Mouse (Mus musculus): ENCODE measurements around the gene Epha6.

The Epha6 gene

DNA sequence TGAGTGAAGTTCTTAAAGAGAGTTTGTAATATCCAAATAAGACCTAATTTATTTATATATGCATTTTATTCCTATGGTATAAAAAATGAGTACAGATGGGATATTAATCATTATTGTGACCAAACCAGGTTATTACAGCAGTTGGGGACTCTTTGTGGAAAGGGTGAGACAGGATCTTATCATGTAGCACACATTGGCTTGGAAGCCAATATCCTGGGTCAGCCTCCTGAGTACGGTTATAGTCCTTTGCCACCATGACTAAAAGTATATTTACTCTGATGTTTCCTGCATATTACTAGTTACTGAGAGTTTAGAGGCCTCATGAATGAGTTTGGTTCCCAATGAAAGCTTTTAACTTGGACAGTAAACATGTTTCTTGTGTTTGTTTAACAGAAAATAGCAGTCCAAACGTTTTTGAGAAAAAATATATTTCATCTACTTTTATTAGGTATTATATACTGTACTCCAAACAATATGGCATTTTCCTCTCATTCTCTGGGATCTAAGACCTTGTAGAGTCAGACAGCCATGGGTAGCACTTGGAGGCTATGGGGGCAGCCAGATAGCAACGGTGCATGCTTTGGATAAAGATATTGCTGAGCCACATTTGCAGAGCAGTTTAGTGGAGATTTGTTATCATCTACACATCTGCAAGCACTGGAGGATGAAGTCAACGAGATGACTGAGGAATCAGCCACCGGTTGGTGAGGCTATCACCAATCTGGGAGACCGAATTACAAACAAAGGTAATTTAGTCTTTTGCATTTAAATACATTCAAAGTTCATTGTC lies 340.4 kb downstream of the Epha6 start:
- DNase-seq (ENCODE audit: low spot score in 2 of 2) = no peak

DNA sequence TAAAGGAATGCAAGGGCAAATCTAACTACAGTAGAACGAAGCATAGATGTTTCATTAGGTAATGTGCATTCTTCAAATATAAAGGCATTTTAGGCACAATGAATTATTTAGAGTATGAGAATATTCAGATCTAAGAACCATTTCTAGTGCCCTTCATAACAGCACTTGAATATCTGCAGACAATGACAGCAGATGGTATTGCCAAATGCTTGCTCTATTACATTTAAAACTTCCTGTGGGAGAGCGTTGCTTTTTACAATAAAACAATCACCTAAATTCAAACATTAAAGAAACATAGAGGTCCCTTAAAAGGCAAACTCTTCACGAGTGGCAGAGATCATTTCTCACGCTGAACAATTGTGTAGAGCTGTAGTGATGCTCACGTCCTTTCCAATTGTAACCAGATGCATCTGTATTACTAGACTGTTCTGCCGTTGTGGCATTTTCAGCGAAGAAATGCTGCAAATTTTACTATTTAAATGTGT lies 347.1 kb downstream of the Epha6 start:
- no peak for DNase-seq (ENCODE audit: low spot score in 2 of 2)

DNA sequence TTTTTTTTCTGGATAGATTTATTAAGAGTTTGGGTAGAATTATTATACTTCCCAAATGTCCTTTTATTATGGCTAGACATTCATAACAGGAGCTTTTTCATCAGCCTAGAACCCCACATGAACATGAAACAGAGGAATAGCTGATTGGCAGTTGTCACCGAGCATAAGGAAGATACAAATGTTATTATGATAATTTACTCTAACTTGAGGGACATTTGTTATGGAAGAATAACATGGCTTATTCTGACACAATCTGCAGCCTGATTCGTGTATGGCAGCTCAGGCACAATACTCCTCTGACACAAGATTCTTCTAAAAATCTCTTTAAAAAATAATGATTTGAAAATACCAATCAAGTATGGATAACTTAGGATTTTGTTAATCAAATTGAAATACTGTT lies 347.7 kb downstream of the Epha6 start:
- no peak for DNase-seq (ENCODE audit: low spot score in 2 of 2)

DNA sequence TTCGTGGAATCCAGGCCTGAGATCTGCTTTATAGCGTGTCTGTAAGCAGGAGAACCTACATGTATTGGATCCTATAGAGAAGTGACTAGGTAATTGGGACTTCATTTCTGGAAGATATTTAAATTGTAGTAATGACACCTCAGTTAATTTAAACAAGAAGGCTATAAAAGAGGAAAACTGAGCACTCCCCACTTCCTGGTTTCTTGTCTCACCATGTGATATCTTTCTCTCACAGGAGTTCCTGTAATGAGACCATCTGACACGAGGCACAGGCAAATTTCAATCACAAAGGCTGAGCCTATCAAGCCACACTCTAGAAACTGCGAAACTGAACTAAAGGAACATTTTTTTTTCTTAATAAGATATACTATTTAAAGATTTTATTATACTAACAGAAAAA lies 348.3 kb downstream of the Epha6 start:
- no peak for DNase-seq (ENCODE audit: low spot score in 2 of 2)

DNA sequence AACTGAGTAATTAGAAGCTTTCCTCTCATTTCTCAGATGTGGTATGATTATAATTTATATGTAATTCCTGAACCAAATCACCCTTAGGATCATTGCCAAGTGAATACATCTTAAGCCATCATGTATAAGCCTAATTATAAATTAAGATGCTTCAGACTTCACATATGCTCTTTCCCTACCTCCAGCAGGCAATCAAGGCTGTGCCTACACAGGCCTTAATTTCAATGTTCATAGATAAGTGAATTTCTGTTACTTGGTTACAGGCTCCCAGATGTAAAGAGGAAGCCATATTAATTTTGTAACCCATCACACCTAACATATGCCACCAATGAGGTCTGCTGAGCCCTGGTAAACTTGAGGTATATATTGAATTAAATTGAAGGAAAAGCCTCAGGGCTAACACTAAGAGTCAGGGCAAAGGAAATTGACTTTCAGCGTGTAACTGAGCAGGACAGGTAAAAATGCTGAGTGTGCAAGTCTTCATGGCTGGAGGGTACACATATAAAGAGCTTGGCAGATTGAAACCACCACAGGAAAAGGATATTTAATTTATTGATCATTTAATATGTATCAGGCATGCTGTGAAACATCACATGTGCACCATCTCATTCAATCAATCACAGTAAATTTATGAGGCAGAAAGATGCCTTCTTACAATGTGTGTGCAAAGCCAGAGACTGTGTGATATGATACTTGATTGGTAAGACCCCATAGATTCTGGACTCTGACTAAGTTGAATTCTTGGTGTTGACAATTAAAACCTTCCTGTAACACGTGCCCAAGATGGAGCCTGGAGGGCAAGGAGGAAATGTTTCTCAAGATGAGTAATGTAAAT lies 365.8 kb downstream of the Epha6 start:
- no peak for DNase-seq (ENCODE audit: low spot score in 2 of 2)

DNA sequence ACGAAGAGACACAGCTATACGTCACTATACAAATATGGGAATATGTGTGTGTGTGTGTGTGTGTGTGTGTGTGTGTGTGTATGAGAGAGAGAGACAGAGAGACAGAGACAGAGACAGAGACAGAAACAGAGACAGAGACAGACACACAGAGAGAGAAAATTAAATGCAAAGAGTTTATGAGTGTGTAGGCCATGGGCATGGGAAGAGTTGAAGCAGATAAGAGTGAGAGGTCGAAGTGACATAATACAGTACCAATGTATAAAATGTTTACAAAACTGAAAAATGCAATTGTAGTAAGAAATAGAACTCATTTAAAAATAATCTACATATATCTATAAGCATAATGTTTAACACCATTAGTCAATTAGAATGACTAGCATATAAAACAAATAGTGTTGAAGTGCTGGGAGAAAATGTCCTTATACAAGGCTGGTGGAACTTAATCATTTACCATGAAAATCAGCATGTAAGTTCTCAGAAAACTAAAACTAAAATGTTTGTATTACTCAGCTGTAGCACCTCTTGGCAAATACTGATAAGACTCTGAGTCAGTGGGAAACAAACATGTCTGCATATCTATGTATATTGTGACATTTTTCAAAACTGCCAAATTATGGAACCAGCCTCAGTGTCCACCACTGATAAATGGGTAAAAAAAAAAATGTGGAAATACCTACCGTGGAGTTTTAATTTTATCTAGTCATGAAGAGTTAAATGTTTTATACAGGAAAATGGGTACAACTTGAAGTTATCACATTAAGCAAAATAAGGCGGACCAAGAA lies 371.2 kb downstream of the Epha6 start:
- no peak for DNase-seq (ENCODE audit: low spot score in 2 of 2)

DNA sequence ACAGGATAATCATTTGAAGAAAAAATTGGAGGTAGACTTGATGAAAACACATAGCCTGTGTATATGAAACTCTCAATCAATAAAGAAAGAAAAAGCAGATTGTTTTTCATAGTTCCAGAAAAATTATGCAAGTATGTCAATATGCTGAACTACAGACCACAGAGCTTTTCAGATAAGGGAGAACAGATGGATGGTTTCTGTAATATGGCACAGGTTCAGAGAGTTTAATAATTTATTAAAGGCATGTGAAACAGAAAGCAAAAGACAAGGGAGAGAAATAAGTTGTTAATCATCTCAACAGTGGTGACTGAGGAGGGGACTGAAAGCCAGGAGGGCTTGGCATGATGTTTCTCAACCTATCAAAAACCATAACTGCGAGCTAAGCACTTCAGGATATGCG lies 372.3 kb downstream of the Epha6 start:
- no peak for DNase-seq (ENCODE audit: low spot score in 2 of 2)

DNA sequence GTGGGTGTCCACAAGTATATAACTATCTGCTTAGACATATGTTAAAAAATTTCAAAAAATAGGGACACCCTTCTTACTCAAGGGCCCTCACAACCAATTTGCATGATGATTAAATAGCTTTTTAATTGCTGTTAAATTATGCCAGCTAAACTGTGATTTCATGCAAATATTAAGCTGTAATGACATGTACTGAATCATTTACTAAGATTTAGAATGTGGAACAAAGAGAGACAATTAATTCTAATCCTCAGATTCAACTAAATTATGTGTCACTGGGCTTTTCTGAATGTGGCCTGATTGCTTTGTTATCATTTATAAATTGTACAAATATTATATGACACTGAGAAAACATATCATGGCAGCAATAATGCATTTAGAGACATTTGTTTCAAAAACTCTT lies 396.2 kb downstream of the Epha6 start:
- no peak for DNase-seq (ENCODE audit: low spot score in 2 of 2)

DNA sequence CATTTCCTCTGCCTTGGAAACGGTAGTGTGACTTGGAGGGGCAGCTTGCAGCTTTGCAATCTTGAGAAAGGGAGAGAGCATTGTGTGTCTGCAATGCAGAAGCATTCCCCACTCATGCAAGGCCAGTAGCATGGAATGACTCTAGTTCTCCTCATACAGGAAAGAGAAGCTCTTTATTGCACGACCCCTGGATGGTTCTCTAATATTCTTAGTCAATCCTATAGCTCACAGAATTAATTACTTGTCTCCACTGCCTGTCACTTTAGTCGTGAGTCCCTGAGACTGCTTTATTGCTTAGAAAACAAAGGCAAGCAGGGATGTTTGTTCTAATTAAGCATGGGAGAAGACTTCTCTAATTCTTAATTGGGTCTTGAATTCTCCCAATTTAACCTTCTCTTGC lies 429.8 kb downstream of the Epha6 start:
- no peak for DNase-seq (ENCODE audit: low spot score in 2 of 2)

DNA sequence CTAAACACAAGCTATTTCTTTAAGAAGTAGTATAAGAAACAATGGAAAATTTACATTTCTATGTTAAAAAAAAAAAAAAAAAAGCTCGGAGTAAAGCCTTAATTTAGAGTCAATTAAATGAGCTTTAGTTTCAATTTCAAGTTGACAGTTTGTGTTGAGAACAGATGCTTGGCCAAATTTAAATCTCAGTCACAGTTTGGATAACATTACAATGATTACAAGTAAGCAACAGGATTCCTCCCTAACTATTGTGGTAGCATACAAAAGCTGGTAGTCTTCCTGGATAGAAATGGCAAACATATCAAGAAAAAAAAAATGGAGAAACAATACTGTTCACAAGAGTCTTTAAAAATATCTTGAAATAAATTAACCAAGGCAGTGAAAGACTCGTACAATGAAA lies 452.9 kb downstream of the Epha6 start:
- no peak for DNase-seq (ENCODE audit: low spot score in 2 of 2)

DNA sequence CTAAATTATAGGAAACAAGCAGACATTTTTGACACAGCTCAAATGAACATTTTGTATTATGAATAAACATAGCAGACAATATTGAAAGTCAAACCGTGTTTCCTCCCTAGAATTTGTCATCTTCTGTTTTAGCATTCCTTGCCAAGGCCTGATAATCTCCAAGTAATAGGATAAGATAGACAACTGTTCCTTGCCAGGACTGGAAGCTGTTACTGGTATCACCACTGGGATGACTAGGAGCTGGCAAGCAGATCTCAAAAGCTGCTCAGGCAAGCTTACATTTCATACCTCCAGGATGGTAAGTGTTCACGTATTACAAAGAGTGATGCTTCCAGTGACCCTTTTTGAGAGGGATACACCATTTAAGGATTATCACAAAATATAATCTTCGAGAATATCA lies 461.0 kb downstream of the Epha6 start:
- DNase-seq (ENCODE audit: low spot score in 2 of 2) = no peak

DNA sequence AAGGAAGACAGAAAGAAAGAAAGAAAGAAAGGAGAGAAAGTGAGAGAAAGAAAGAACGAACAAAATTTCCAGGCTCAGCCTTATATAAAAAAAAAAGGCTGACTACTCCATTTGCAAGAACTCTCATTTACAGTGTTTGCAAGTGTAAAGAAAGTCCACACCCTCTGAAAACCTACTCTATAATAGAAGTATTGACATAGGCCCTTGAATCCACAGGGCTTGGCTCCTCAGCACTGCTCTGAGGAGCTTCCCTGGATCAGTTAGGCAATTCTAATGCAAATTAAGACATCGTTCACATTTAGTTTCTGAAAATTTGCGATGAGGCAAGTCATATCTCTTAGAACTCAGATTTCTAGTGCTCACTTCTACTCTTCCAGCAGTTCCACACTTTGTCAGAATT lies 483.9 kb downstream of the Epha6 start:
- DNase-seq (ENCODE audit: low spot score in 2 of 2) = no peak

DNA sequence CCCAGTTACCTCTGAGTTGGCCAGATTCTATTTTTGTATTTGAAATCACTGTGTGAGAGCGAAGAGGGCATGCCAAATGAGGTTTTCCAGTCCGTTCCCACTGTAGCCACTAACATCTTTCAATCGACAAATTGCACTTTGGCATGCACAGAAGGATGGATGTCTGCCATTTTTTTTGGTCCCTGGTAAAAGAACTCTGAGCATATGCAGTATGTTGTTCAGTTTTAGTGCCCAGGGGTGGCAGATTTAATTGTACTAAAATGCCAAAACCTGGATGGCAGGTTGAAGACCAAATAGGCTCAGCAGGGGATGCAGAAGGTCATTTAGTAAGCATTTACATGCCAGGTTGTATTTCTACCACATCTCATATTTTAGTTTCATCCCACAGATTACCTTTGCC lies 503.1 kb downstream of the Epha6 start:
- DNase-seq (ENCODE audit: low spot score in 2 of 2) = no peak

DNA sequence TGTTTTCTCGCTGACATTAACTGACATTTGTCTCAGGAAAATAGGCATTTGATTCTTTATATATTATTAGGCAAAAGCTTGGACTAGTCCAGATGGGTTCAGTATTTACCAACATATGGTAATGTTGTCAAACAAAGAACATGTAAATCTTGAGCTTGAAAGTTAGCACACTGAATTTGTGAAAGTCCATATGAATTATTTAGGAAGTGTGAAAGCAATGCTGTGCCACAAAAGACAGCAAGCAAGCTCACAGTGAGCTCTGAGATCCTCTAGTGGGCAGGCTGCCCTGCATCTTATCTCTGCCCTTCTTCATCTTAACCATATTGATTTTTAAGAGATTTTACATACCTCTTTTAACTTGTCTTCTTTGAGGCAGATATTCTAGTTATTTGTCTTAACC lies 510.0 kb downstream of the Epha6 start:
- no peak for DNase-seq (ENCODE audit: low spot score in 2 of 2)

DNA sequence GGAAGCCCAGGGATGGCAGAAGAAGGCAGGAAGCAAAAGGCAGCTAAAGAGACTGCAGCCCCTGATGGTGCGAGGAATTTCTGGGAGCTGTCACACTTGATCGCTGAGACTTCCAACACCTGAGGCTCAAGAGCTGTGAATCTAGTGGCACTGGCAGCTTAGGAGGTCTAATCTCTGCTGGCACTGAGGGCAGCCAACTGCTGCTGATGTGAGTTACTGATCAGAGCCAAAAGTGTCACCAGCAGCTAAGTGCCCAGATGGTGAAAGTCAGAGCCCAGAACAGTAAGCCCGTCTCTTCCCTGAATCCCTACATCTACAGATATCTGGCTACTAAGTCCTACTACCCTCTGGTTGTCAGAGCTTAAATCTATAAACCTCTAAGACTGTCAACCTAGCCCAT lies 518.4 kb downstream of the Epha6 start:
- no peak for DNase-seq (ENCODE audit: low spot score in 2 of 2)

DNA sequence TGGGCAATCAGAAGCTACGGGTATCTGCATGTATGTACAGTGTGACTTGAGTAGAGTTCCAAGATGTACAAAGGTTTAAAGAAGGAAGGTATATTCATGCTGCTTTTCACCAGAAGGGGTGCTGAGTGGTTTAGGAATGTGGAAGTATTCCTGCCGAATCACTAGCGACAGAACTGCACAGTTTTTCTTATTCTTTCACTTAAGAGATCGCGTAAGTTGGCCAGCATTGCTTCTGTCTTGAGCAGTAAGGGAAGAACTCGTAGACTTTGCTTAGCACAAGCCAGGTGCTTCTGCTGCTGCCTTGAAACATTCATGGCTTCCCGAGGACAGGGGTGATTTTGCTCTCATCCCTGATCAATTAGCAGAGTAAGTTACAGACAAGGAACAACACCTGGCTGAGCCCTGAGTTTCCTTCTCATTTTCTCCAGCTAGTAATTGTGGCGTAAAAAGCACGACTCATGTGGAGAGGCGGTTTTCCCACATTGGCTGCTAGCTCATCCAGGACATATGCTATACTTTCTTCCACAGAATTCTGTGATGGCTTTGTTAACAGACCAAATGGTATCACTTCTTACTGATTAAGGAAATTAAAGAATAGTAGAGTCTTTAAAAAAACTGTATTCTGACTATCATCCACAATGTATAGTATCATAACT lies 534.7 kb downstream of the Epha6 start:
- DNase-seq (ENCODE audit: low spot score in 2 of 2) = no peak

DNA sequence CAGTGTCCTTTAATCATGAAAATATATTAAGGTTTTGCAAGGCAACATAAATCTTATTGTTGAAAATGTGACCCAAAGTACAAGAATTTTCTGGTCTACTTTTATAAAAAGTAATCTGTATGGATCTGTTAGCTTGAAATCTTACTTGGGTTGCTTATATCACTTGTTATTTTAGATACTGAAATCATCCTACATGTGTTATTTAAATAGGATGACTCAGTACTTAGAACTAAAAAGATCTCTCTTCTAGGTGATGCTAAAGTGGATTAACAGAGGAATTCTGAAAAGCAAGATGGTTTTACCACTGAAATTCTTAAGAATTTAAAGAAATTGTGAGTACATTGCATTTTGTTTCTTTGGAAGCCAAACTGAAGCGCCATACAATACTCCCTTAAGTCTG lies 561.5 kb downstream of the Epha6 start:
- no peak for DNase-seq (ENCODE audit: low spot score in 2 of 2)

DNA sequence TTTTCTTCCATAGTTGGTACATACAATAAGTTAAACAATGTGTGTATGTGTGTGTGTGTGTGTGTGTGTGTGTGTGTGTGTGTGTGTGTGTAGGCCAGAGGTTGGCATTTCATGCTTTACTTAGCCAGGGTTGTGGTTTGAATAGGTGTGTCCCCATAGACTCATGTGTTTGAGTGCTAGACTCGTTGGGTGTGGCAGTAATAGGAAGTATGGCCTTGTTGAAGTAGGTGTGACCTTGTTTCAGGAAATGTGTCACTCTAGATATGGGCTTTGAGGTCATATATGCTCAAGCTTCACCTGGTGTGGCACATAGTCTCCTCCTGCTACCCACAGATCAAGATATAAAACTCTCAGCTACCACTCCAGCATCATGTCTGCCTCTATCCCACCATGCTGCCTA lies 577.0 kb downstream of the Epha6 start:
- DNase-seq (ENCODE audit: low spot score in 2 of 2) = no peak

DNA sequence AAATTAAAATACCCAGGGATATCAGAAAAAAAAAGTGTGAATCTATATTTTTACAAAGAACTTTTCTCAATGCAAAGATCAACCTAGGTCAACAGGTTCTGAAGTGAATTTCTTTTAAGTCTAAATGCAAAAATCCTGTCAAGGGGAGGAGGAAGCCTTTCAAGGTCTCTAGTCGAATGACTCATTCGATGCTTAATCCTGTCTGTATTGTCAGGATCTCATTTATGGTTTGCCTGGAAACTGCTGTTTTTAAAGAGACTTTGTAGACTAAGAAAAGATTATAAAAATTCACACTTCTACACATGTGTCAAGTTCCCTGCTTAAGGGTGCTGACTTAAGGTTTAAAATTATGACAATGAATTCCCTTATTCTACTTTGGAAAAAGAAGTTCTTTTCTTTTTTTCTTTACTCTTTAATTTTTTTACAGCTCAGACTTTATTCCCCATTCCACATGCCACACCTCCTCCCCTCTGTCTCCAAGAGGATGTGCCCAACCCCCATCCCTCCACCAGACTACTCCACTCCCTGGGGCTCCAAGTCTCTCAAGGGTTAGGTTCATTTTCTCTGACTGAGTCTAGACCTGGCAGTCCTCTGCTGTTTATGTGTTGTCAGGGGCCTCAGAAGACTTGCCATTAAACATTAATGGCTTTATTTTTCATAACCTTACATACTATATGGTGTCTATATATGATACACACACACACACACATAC lies 598.3 kb downstream of the Epha6 start:
- DNase-seq (ENCODE audit: low spot score in 2 of 2) = no peak

DNA sequence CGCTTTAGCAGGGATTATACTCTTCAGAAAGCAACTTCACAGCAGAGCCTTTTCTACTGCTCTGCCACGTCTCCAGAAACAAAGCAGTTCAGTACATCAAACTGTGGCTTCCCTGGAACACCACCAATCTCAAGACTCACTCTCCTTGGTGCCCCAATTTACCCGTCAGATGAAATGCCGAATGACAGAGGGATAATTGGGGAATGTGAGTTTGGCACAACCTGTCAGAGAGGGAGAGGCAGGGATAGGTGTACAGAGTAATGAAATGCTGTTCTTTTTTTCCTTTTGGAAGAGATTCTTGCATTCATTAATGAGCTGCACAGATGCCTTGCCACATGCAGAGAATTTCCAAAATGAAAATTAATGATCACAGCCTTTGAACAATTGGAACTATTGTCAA lies 635.5 kb downstream of the Epha6 start:
- no peak for DNase-seq (ENCODE audit: low spot score in 2 of 2)

DNA sequence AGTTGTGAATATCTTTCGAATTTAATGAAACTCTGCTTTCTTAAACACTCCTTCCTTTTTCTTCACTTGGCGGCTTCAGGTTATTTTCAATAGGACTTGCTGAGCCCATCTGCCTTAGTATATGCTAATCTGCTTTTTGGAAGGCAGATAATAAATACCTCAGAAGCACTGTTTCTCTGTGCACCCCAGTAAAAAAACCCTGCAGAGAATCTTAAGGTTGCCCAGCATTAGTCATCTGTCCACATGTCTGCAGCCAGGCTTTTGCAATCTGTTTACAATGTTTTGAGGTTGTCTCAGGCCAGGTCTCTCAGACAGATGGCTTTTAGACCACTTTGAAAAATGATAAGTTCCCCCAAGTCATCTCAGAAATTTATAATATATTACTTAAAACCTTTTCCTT lies 649.6 kb downstream of the Epha6 start:
- DNase-seq (ENCODE audit: low spot score in 2 of 2) = no peak

Measured in urinary bladder, postnatal 4 days (tissue).